Comparison of ENCODE assay signal across 23 mouse cellular contexts in genomic region chr7:90221487-90221886, GRCm38 (mm10). TPM values are rescaled to one million over a fixed set of nuclear protein-coding genes. Genes with fewer than 3 reads are reported as not detected.
"Had no signal": no experiment of that assay in that cellular context is flagged by ENCODE, and none has a peak within 500 bp of the region (broad histone marks: within the 10 kb centered on the region; RNA-seq: fewer than 3 reads in every experiment).

No protein-coding gene starts in this region.

- H3K4me2 ChIP-seq: neural tube, embryonic 13.5 days; neural tube, embryonic 15.5 days; stomach, embryonic 15.5 days had no signal

- H3K4me3 ChIP-seq: neural tube, embryonic 13.5 days; neural tube, embryonic 15.5 days; stomach, embryonic 15.5 days had no signal

- H3K27ac ChIP-seq: neural tube, embryonic 13.5 days; neural tube, embryonic 15.5 days; stomach, embryonic 15.5 days; stomach, postnatal 0 days had no signal

- H3K4me1 ChIP-seq: neural tube, embryonic 13.5 days; neural tube, embryonic 15.5 days; stomach, embryonic 15.5 days had no signal

- H3K9ac ChIP-seq: neural tube, embryonic 13.5 days; neural tube, embryonic 15.5 days; stomach, embryonic 15.5 days had no signal

- H3K9me3 ChIP-seq: neural tube, embryonic 13.5 days; neural tube, embryonic 15.5 days; stomach, embryonic 15.5 days had no signal

- DNase-seq: retina, postnatal 1 day; right cerebral cortex, adult 18-20 months; right cerebral cortex, postnatal 14 days; right cerebral cortex, postnatal 25 days; right cerebral cortex, postnatal 4 days; spleen, adult 18-20 months; thymus, adult 18-20 months; thymus, adult 2 months; thymus, postnatal 14 days; thymus, postnatal 25 days; thymus, postnatal 36 days; thymus, postnatal 4 days had no signal

- H3K27me3 ChIP-seq: neural tube, embryonic 13.5 days; neural tube, embryonic 15.5 days; stomach, embryonic 15.5 days had no signal

- H3K36me3 ChIP-seq: neural tube, embryonic 13.5 days; neural tube, embryonic 15.5 days; stomach, embryonic 15.5 days had no signal

RNA-seq across cellular contexts. Expression of gene Ccdc83, which starts 44.1 kb away (rescaled TPM):
- total RNA-seq: neutrophil, adult 5-6 weeks had no signal
- polyA plus RNA-seq: neural tube, embryonic 13.5 days; neural tube, embryonic 14.5 days; neural tube, embryonic 15.5 days; small intestine, adult 2 months; spleen, adult 2 months; stomach, embryonic 14.5 days; stomach, embryonic 15.5 days; stomach, embryonic 16.5 days; stomach, postnatal 0 days; thymus, adult 2 months; thymus, postnatal 0 days had no signal
